Mouse (Mus musculus) layer of hippocampus, adult 18-20 months (tissue): ENCODE data around the gene Tuba3a. TPM values are rescaled to one million over a fixed set of nuclear protein-coding genes. Genes with fewer than 3 reads are reported as not detected.

Source experiments
- DNase-seq, 2 experiments: peaks; one replicate each; pipeline ENCODE4 v3.0.0; 2022; ENCODE audit warnings: low spot score in 2 of 2
- long read RNA-seq: library from polyadenylated mRNA; stranded (forward); transcript quantifications from one replicate; pipeline ENCODE4 v2.0.0, GENCODE M21; 2021
- total RNA-seq, 2 experiments: library from RNA; stranded (reverse); gene quantifications; 2 replicates each; pipeline ENCODE4 v1.2.3; 2021

Gene Tuba3a
- not detected for total RNA-seq
- long read RNA-seq, result 0 reads

GRCm38 (mm10) chr6:125285890-125286289 lies at the start of gene Tuba3a:
Gene Tuba3a, minus strand, starts transcription at chr6:125286042.
- DNase-seq, result no peak

- DNase-seq, result no peak
Observed at GRCm38 (mm10) chr6:125334356-125334755, 48.5 kb upstream of the Tuba3a start.

GRCm38 (mm10) chr6:125333112-125333899 lies 47.5 kb upstream of the Tuba3a start:
- no peak for DNase-seq

GRCm38 (mm10) chr6:125330626-125331326 lies 44.9 kb upstream of the Tuba3a start:
- peak; percentile 36 to 70 for DNase-seq

- no peak for DNase-seq
Observed at GRCm38 (mm10) chr6:125328243-125328642, 42.4 kb upstream of the Tuba3a start.

GRCm38 (mm10) chr6:125325337-125325736 lies 39.5 kb upstream of the Tuba3a start:
- no peak for DNase-seq

- DNase-seq, result no peak
Observed at GRCm38 (mm10) chr6:125323547-125323946, 37.7 kb upstream of the Tuba3a start.

GRCm38 (mm10) chr6:125322794-125323193 lies 37.0 kb upstream of the Tuba3a start:
- peak in 1 of 2 experiments; percentile 34 for DNase-seq

GRCm38 (mm10) chr6:125321114-125321855 lies 35.4 kb upstream of the Tuba3a start:
- DNase-seq, result no peak

- no peak for DNase-seq
Observed at GRCm38 (mm10) chr6:125320323-125320722, 34.5 kb upstream of the Tuba3a start, which contains the start of gene Scnn1a. Gene Scnn1a, plus strand, starts transcription at chr6:125320659.

- no peak for DNase-seq
Observed at GRCm38 (mm10) chr6:125319919-125320296, 34.1 kb upstream of the Tuba3a start.

- DNase-seq, result no peak
Observed at GRCm38 (mm10) chr6:125318981-125319918, 33.4 kb upstream of the Tuba3a start.

GRCm38 (mm10) chr6:125317077-125317476 lies 31.2 kb upstream of the Tuba3a start:
- no peak for DNase-seq

GRCm38 (mm10) chr6:125314746-125315145 lies 28.9 kb upstream of the Tuba3a start:
- no peak for DNase-seq

- DNase-seq, result no peak
Observed at GRCm38 (mm10) chr6:125314231-125314563, 28.4 kb upstream of the Tuba3a start.

GRCm38 (mm10) chr6:125313546-125314230 lies 27.8 kb upstream of the Tuba3a start, which contains the start of gene Ltbr:
Gene Ltbr, minus strand, starts transcription at chr6:125313885.
- peak in 1 of 2 experiments; percentile 43 for DNase-seq

GRCm38 (mm10) chr6:125312581-125313355 lies 26.9 kb upstream of the Tuba3a start:
- no peak for DNase-seq

GRCm38 (mm10) chr6:125312171-125312570 lies 26.3 kb upstream of the Tuba3a start:
- DNase-seq, result no peak

- no peak for DNase-seq
Observed at GRCm38 (mm10) chr6:125309406-125309805, 23.6 kb upstream of the Tuba3a start.
